Mouse (Mus musculus): ENCODE results near the gene Chmp2b. TPM values are rescaled to one million over a fixed set of nuclear protein-coding genes. Genes with fewer than 3 reads are reported as not detected.

The Chmp2b gene
- polyA plus RNA-seq, 1 experiment from 2014 or later, result 142 TPM

GRCm38 (mm10) chr16:65560996-65561962 lies 1.2 kb downstream of the Chmp2b start:
- Histone ChIP-seq H3K27ac (replicated peaks) (peak overlapping the region; percentile 78), H3K9me3 (replicated peaks) (no peaks in the 10 kb centered on the region)

GRCm38 (mm10) chr16:65559591-65559990 lies 2.9 kb downstream of the Chmp2b start:
- H3K27ac ChIP-seq (replicated peaks), result no peak overlapping the region
- no peak for ATAC-seq (ENCODE audit: insufficient number of reproducible peaks, low FRiP score, low TSS enrichment, low read depth)
- no peak overlapping the region for H3K4me2 ChIP-seq (replicated peaks)
- H3K27me3 ChIP-seq, result no peaks in the 10 kb centered on the region
- 0 out of 2 replicates have a peak, but pooled peaks cover 6% of the 10 kb centered on the region for H3K36me3 ChIP-seq
- WGBS, result 58% methylated on average over 2 of the region's 2 CpGs
- no peak overlapping the region for H3K4me3 ChIP-seq (replicated peaks)
- 0 out of 2 replicates have a peak, but pooled peaks cover 9% of the 10 kb centered on the region for H3K4me1 ChIP-seq
- H3K9ac ChIP-seq, result no peak overlapping the region
- no peaks in the 10 kb centered on the region for H3K9me3 ChIP-seq (replicated peaks)

More at GRCm38 (mm10) chr16:65560996-65561962, 1.2 kb downstream of the Chmp2b start:
- no peaks in the 10 kb centered on the region for H3K27me3 ChIP-seq
- peak overlapping the region; percentile 68 for H3K4me2 ChIP-seq (replicated peaks)
- 0 out of 2 replicates have a peak, but pooled peaks cover 6% of the 10 kb centered on the region for H3K36me3 ChIP-seq
- H3K9ac ChIP-seq, result peak overlapping the region; percentile 93
- H3K4me1 ChIP-seq, result 0 out of 2 replicates have a peak, but pooled peaks cover 9% of the 10 kb centered on the region
- 4% methylated on average over 8 of the region's 8 CpGs for WGBS
- peak overlapping the region; percentile 89 for H3K4me3 ChIP-seq (replicated peaks)
- no peak for ATAC-seq (ENCODE audit: insufficient number of reproducible peaks, low FRiP score, low TSS enrichment, low read depth)

DNA sequence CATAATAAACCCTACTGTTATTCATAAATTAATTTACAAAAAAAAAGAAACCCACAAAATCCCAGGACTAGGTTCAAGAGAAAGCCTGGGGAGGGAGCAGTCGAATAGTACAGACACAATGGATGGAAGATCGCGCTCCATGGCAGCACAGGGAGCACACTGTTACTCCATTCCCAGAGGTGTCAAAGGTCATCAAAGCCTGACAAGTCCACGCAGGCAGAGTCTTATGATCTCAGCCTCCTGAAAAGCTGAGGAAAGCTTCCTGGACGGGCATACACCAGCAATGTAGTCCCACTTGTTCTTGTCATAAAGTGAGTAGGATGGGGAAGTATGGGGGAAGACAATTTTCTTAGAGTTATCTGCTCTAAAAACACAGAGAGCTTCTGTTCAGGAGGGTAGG lies 5.2 kb downstream of the Chmp2b start:
- Histone ChIP-seq H3K9ac (no peak overlapping the region), H3K4me2 (replicated peaks) (no peak overlapping the region), H3K4me3 (replicated peaks) (no peak overlapping the region), H3K4me1 (0 out of 2 replicates have a peak, but pooled peaks cover 5% of the 10 kb centered on the region), H3K27ac (replicated peaks) (no peak overlapping the region), H3K27me3 (no peaks in the 10 kb centered on the region), H3K36me3 (0 out of 2 replicates have a peak, but pooled peaks cover 6% of the 10 kb centered on the region), H3K9me3 (replicated peaks) (no peaks in the 10 kb centered on the region)
- 51% methylated on average over 5 of the region's 5 CpGs for WGBS
- ATAC-seq (ENCODE audit: insufficient number of reproducible peaks, low FRiP score, low TSS enrichment, low read depth), result no peak

GRCm38 (mm10) chr16:65554267-65554666 lies 8.3 kb downstream of the Chmp2b start:
- H3K36me3 ChIP-seq, result 0 out of 2 replicates have a peak, but pooled peaks cover 8% of the 10 kb centered on the region
- no peaks in the 10 kb centered on the region for H3K4me1 ChIP-seq
- no peaks in the 10 kb centered on the region for H3K27me3 ChIP-seq
- H3K4me2 ChIP-seq (replicated peaks), result no peak overlapping the region
- H3K9me3 ChIP-seq (replicated peaks), result no peaks in the 10 kb centered on the region
- no peak overlapping the region for H3K27ac ChIP-seq (replicated peaks)
- no peak overlapping the region for H3K9ac ChIP-seq
- no peak overlapping the region for H3K4me3 ChIP-seq (replicated peaks)
- ATAC-seq (ENCODE audit: insufficient number of reproducible peaks, low FRiP score, low TSS enrichment, low read depth), result no peak
- 72% methylated on average over 5 of the region's 5 CpGs for WGBS

DNA sequence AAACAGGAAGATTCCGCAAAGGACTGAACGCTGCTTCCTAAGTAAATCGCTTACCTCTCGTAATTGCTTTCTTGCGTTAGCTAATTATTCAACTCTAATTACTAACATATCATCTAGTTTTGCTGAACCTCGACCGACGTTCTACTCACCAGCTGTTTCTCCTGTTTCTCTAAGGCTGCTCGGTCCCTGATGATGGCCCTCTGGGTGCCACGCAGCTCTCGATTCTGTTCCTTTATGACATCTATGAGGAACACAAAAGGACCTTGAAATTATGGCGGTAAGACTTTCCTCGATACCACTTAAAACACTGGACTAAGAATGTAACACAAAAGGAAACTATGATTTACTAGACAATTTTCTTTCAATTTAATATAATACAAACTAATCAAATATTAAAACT lies 11.7 kb downstream of the Chmp2b start:
- H3K9me3 ChIP-seq (replicated peaks), result no peaks in the 10 kb centered on the region

DNA sequence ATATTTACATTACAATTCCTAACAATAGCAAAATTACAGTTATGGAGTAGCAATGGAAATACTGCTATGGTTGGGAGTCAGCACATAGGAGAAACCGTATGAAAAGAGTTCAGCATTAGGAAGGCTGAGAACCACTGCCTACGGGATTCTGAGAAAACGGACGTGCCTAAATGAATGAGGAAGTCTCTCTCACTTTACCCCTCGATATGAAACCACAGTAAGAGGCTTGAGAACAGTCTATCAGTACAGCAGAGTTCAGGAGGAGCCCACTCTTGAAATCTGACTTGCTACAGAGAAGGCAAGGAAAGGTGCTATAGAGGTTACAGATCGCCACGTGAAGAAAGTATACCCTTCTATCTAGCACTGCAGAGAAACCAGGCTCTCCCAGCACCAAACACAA lies 13.6 kb downstream of the Chmp2b start:
- Histone ChIP-seq H3K27ac (replicated peaks) (no peak overlapping the region), H3K9me3 (replicated peaks) (no peaks in the 10 kb centered on the region), H3K4me1 (no peaks in the 10 kb centered on the region), H3K36me3 (peaks cover 25% of the 10 kb centered on the region), H3K4me2 (replicated peaks) (no peak overlapping the region), H3K27me3 (no peaks in the 10 kb centered on the region), H3K9ac (no peak overlapping the region), H3K4me3 (replicated peaks) (no peak overlapping the region)
- no peak for ATAC-seq (ENCODE audit: insufficient number of reproducible peaks, low FRiP score, low TSS enrichment, low read depth)
- WGBS, result 83% methylated on average over 7 of the region's 7 CpGs

More for the DNA sequence above, 11.7 kb downstream of the Chmp2b start:
- Histone ChIP-seq H3K9ac (no peak overlapping the region), H3K27me3 (no peaks in the 10 kb centered on the region), H3K36me3 (peaks cover 8% of the 10 kb centered on the region; the same call in 1 of the 2 replicates), H3K4me1 (no peaks in the 10 kb centered on the region), H3K4me3 (replicated peaks) (no peak overlapping the region), H3K4me2 (replicated peaks) (no peak overlapping the region), H3K27ac (replicated peaks) (no peak overlapping the region)
- WGBS, result 58% methylated on average over 13 of the region's 13 CpGs
- ATAC-seq (ENCODE audit: insufficient number of reproducible peaks, low FRiP score, low TSS enrichment, low read depth), result no peak

DNA sequence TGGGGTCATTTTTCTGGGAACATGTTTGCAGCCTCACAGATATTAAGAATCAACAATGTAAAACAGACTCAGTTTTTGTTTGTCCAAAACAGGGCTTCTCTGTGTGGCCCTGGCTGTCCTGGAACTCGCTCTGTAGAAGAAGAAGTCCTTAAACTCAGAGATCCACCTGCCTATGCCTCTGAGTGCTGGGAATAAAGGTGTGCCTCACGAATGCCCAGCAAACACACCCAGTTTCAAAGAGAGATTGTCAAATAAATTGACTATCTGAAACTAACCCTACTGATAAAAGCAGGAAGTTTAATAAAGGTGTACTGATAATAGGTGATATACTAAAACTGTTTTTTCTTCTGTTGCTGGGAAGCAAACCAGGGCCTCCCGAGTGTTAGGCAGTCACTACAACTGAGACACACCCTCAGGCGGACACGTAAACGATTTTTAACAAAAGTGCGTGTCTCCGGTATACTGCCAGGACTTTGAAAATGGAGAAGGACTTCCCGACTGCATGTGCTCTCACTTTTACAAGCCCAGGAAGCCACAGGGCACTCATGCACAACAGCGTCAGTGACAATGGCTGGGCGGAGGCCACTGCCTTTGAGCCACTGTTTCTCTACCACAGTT lies 18.7 kb downstream of the Chmp2b start:
- H3K9me3 ChIP-seq (replicated peaks), result no peaks in the 10 kb centered on the region
- peaks cover 37% of the 10 kb centered on the region for H3K36me3 ChIP-seq
- 89% methylated on average over 11 of the region's 11 CpGs for WGBS
- H3K27ac ChIP-seq (replicated peaks), result no peak overlapping the region
- H3K4me3 ChIP-seq (replicated peaks), result no peak overlapping the region
- H3K9ac ChIP-seq, result no peak overlapping the region
- H3K4me1 ChIP-seq, result no peaks in the 10 kb centered on the region
- H3K27me3 ChIP-seq, result no peaks in the 10 kb centered on the region
- ATAC-seq (ENCODE audit: insufficient number of reproducible peaks, low FRiP score, low TSS enrichment, low read depth), result no peak
- H3K4me2 ChIP-seq (replicated peaks), result no peak overlapping the region

DNA sequence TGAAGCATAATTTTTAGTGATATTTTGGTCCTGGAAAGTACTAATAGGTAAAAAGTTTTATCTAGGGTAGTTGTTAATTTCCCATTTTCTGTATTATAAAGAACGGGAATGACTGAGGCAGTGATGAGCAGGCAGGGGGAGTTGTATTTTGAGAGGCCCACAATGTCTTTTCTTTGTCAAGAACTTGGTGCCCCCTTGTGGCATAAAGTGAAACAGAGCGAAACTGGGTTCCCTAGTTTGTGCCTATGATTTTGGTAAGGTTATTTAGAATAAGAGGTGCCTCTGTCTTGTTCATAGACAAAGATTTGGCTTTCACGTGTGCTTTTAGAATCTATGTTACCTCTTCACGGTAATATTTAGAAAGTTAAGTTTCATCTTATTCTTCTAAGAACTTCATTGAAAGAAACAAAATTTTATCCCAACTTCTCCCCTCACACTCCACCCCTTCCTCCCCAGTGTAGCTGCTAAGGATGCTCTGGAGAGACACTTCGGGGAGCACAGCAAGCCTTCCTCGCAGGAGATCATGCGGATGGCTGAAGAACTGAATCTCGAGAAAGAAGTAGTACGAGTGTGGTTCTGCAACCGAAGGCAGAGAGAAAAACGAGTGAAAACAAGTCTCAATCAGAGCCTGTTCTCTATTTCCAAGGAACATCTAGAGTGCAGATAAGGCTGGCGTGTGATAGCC lies 29.1 kb downstream of the Chmp2b start:
- no peak for ATAC-seq (ENCODE audit: insufficient number of reproducible peaks, low FRiP score, low TSS enrichment, low read depth)
- Histone ChIP-seq H3K4me3 (replicated peaks) (no peak overlapping the region), H3K27me3 (no peaks in the 10 kb centered on the region), H3K9me3 (replicated peaks) (no peaks in the 10 kb centered on the region), H3K9ac (no peak overlapping the region), H3K27ac (replicated peaks) (no peak overlapping the region), H3K4me1 (no peaks in the 10 kb centered on the region), H3K36me3 (no peaks in the 10 kb centered on the region), H3K4me2 (replicated peaks) (no peak overlapping the region)
- 25% methylated on average over 12 of the region's 12 CpGs for WGBS

GRCm38 (mm10) chr16:65531663-65532062 lies 30.9 kb downstream of the Chmp2b start:
- Histone ChIP-seq H3K27me3 (no peaks in the 10 kb centered on the region), H3K4me2 (replicated peaks) (no peak overlapping the region), H3K27ac (replicated peaks) (no peak overlapping the region), H3K4me3 (replicated peaks) (no peak overlapping the region), H3K9ac (no peak overlapping the region), H3K9me3 (replicated peaks) (no peaks in the 10 kb centered on the region), H3K36me3 (no peaks in the 10 kb centered on the region), H3K4me1 (no peaks in the 10 kb centered on the region)
- 47% methylated on average over 8 of the region's 8 CpGs for WGBS
- no peak for ATAC-seq (ENCODE audit: insufficient number of reproducible peaks, low FRiP score, low TSS enrichment, low read depth)

GRCm38 (mm10) chr16:65529589-65529988 lies 32.9 kb downstream of the Chmp2b start:
- WGBS, result 9% methylated on average over 5 of the region's 5 CpGs
- H3K4me2 ChIP-seq (replicated peaks), result no peak overlapping the region
- H3K9ac ChIP-seq, result no peak overlapping the region
- no peak for ATAC-seq (ENCODE audit: insufficient number of reproducible peaks, low FRiP score, low TSS enrichment, low read depth)
- H3K27me3 ChIP-seq, result no peaks in the 10 kb centered on the region
- H3K4me1 ChIP-seq, result no peaks in the 10 kb centered on the region
- no peaks in the 10 kb centered on the region for H3K9me3 ChIP-seq (replicated peaks)
- H3K4me3 ChIP-seq (replicated peaks), result no peak overlapping the region
- no peak overlapping the region for H3K27ac ChIP-seq (replicated peaks)
- H3K36me3 ChIP-seq, result no peaks in the 10 kb centered on the region

DNA sequence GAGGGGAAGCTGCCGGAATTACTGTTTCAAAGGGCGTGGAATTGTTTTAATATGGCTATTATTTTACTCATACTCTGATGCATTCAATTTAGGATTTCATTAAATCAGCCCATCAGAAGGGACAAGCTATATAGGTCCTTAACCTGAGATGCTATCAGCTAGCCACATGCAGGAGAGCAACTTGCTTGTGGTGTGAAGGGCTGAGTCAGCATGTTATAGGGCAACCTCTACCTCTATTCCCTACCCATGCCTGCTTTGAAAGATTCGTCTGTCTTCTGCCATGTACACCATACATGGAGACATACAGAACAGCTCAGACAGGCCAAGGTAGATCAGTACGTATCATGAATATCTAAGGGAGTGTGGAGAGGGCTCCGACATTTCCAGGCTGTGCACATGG lies 35.8 kb downstream of the Chmp2b start:
- H3K9me3 ChIP-seq (replicated peaks), result no peaks in the 10 kb centered on the region
- 80% methylated on average over 5 of the region's 5 CpGs for WGBS
- H3K9ac ChIP-seq, result no peak overlapping the region
- H3K4me3 ChIP-seq (replicated peaks), result no peak overlapping the region
- H3K4me1 ChIP-seq, result no peaks in the 10 kb centered on the region
- no peak overlapping the region for H3K4me2 ChIP-seq (replicated peaks)
- H3K27me3 ChIP-seq, result no peaks in the 10 kb centered on the region
- no peaks in the 10 kb centered on the region for H3K36me3 ChIP-seq
- no peak overlapping the region for H3K27ac ChIP-seq (replicated peaks)
- no peak for ATAC-seq (ENCODE audit: insufficient number of reproducible peaks, low FRiP score, low TSS enrichment, low read depth)

Measured in embryonic facial prominence, embryonic 15.5 days (tissue).